Mouse (Mus musculus): ENCODE data around the gene Pi4kb. TPM values are rescaled to one million over a fixed set of nuclear protein-coding genes. Genes with fewer than 3 reads are reported as not detected.
"Not testable (repeated sequence)": the region's sequence is repeated elsewhere in the genome, so short reads cannot be mapped to it uniquely, and the experiment has no call there.

Gene Pi4kb
- 10 to 100 TPM; 50.0 to 56.4 TPM for total RNA-seq (2021)

- DNase-seq = peak; percentile 85
- intact Hi-C loops (cut with DNase I) = no loop called here
Observed at GRCm38 (mm10) chr3:94974528-94975422, at the start of gene Pi4kb. Gene Pi4kb (plus strand): TSS chr3:94974731.

DNA sequence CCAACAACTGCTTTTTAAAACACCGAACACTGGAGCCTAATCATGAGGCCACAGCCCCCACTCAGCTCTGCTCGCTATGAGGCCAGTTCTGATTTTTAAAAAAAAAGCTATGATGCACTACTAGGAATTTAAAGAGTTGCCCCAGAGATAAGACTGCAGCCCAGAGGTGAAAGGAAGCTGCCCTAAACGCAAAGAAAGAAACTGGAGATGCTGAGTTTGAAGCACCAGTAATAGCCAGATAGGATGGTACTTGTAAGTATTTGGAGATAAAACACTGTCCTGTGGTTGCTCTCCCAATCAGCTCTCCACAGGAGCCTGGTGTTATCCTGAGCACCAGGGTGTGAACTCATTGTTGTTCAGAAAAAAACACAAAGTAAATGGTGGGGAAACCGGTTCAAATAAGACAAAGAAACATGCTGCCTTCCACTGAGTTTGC, 48.2 kb upstream of the Pi4kb start:
- intact Hi-C loops (cut with DNase I); DNase-seq: not testable (repeated sequence)

DNA sequence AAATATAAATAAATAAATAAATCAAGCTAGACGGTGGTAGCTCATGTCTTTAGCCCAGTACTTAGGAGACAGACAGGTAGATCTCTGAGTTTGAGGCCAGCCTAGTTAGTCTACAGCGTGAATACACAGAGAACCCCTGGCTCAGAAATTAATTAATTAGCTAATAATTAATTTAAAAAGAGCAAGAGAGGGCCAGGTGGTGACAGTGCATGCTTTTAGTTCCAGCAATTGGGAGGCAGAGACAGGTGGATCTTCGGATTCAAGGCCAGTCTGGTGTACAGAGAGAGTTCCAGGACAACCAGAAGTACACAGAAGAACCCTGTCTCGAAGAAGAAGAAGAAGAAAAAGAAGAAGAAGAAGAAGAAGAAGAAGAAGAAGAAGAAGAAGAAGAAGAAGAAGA, 45.6 kb upstream of the Pi4kb start:
- intact Hi-C loops (cut with DNase I); DNase-seq: not testable (repeated sequence)

DNA sequence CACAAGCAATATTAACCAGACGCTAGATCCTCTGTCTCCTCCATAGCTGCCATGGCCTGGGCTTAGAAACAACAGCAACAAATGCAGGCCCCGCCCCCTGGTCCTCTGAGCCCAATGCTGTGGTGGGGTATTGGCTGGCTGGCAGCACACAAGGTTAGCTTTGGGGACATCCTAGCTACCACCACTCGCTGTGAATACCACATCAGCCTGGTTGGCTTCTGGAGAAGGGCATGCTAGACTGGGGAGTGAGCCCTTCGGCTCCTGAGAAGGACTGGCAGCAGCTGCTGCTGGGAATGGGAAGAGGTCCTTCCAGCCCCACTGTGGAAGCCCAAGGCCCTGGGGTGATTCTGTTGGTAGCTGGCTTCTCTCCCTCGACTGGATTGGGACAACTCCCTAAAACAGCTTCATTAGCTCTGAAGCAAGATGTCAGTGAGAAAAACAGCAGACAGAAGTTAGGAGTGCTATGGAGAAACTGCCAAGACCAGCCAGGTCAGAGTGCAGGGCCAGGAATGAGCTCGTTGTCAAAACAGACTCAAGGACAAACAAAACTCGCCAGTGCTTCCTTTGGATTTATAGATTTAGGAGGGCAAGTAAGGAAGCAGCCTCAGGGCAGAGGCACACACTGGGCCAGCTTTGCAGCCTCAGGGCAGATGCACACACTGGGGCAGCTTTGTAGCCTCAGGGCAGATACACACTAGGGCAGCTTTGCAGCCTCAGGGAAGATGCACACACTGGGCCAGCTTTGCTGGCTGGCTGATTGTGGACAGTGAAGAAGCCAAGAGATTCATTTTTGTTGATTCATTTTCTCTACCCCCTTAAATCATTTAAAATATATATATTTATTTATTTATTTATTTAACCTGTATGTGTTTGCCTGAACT, 43.9 kb upstream of the Pi4kb start:
- intact Hi-C loops (cut with DNase I); DNase-seq: not testable (repeated sequence)

GRCm38 (mm10) chr3:94931427-94932082, 43.0 kb upstream of the Pi4kb start:
- DNase-seq; intact Hi-C loops (cut with DNase I): not testable (repeated sequence)

DNA sequence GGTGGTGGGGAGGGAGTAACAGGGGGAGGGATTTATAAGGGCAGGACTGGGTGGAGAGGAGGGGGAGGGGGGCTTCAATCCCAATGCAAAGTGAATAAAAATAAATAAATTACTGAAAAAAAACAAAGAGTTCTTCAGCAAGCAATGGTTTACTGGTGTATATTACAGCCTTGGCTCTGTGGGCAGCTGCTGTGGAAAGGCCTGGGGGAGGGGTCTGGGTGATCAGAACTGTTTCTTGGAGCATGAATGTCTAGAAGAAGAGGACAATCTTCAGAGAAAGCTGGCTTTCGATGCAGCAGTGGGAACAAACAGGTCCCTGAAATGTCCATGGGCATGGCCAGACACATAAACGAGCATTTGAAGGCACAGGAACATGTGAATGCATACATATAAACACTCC, 42.3 kb upstream of the Pi4kb start:
- DNase-seq; intact Hi-C loops (cut with DNase I): not testable (repeated sequence)

GRCm38 (mm10) chr3:94932809-94933564, 41.5 kb upstream of the Pi4kb start, which contains the start of gene Selenbp1:
Gene Selenbp1 (plus strand): TSS chr3:94933056.
- intact Hi-C loops (cut with DNase I) = no loop called here
- peak; percentile 75 for DNase-seq

GRCm38 (mm10) chr3:94933604-94934003, 40.9 kb upstream of the Pi4kb start:
- intact Hi-C loops (cut with DNase I); DNase-seq: not testable (repeated sequence)

DNA sequence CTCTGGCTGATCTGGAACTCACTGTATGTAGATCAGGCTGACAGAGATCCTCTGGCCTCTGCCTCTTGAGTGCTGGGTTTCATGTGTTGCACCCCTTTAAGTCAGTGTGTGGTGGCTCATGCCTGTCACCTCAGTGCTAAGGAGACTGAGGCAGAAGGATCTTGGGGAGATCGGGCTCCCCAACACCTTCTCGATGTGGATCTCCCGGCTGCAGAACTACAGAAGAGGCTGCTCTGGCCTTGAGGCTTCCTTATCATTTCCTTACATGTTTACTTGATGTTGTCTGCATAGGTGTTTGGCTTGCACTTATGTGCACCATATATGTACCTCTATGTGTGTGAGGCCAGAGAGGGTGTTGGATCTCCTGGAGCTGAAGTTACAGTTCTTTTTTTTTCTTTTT, 40.0 kb upstream of the Pi4kb start:
- DNase-seq; intact Hi-C loops (cut with DNase I): not testable (repeated sequence)

DNA sequence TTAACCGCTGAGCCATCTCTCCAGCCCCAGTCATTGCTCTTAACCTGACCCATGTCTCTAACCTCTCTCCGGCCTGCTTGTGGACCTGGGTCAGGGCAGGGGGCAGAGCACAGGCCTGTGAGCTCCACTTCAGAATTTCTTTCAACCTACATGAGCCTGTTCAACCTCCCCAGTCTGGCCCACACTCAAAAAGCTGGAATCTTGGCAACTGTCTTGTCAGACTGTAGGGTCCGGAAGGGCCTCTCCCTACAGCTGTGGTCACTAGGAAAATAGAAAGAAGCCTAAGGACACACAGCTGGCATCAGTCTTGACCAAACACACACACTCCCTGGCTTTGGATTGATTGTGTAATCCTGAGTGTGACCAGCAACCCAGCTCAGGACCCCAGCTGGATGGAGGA, 39.2 kb upstream of the Pi4kb start:
- DNase-seq = not testable (repeated sequence)

GRCm38 (mm10) chr3:94936147-94936546, 38.4 kb upstream of the Pi4kb start:
- DNase-seq; intact Hi-C loops (cut with DNase I): not testable (repeated sequence)

More for the DNA sequence above, 39.2 kb upstream of the Pi4kb start:
- intact Hi-C loops (cut with DNase I) = not testable (repeated sequence)

DNA sequence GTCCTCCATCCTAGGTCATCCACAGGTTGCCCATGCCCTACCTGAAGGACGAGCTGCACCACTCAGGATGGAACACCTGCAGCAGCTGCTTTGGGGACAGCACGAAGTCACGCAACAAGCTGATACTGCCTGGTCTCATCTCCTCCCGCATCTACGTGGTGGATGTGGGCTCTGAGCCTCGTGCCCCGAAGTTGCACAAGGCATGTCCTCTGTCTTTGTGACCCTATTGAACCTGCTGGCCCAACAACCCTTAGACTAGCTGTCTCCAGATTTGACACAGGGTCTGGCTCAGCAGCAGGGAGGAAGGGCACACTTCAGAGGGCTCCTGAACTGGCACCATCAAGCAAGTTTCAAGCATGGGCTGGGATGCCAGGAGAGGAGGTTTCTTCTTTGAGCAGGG, 37.3 kb upstream of the Pi4kb start:
- DNase-seq; intact Hi-C loops (cut with DNase I): not testable (repeated sequence)

GRCm38 (mm10) chr3:94940033-94940432, 34.5 kb upstream of the Pi4kb start:
- DNase-seq; intact Hi-C loops (cut with DNase I): not testable (repeated sequence)

DNA sequence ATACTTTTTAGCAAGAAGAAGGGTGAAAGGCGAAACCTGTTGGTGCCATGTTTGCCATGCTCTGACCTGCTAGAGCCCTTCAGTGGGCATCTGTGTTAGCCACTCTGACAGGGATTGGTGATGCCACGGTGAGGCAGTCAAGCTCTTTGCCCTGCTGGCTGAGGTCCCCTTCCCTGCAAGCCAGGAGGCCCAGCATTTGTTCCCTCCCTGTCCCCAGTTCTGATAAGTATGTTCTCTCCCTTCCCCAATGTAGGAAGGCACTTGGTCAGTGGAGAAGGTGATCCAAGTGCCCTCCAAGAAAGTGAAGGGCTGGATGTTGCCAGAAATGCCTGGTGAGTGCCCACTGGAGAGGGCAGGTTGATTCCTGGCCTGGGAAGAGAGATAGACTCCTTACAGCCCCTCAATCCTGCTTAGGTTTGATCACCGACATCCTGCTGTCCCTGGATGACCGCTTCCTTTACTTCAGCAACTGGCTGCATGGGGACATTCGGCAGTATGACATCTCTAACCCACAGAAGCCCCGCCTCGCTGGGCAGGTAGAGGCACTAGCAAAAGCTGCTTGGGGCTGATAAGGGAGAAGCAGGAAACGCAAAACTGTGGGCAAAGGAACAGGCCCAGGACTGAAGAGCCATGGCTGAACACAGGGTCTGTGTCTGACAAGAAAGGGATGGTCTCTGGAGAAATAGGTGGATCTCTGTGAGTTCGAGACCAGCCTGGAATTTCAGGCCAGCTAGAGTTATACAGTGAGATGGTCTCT, 32.1 kb upstream of the Pi4kb start:
- DNase-seq; intact Hi-C loops (cut with DNase I): not testable (repeated sequence)

DNA sequence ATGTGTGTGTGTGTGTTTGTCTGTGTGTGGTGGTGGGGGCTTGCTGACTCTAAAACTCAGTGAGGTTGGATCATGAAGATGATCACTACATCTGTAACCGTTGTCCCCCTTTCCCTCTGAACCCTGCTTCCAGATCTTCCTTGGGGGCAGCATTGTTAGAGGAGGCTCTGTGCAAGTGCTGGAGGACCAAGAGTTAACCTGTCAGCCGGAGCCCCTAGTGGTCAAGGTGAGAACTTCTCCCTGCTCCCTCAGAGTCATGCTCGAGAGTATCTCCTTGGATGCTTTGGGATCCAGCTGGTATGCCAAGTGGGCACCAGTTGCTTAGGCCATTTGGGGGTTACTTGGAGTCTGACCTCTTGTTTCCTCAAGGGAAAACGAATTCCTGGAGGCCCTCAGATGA, 30.8 kb upstream of the Pi4kb start:
- intact Hi-C loops (cut with DNase I); DNase-seq: not testable (repeated sequence)

- no peak for DNase-seq
- intact Hi-C loops (cut with DNase I) = loop anchor here (5.0 kb wide), 1 partner anchor 246 kb away; no protein-coding TSS in a partner anchor
Observed at GRCm38 (mm10) chr3:94948066-94948614, 26.4 kb upstream of the Pi4kb start.

- intact Hi-C loops (cut with DNase I) = loop anchor here (5.0 kb wide), 1 partner anchor 247 kb away; no protein-coding TSS in a partner anchor
Observed at GRCm38 (mm10) chr3:94949645-94950044, 24.9 kb upstream of the Pi4kb start.

DNA sequence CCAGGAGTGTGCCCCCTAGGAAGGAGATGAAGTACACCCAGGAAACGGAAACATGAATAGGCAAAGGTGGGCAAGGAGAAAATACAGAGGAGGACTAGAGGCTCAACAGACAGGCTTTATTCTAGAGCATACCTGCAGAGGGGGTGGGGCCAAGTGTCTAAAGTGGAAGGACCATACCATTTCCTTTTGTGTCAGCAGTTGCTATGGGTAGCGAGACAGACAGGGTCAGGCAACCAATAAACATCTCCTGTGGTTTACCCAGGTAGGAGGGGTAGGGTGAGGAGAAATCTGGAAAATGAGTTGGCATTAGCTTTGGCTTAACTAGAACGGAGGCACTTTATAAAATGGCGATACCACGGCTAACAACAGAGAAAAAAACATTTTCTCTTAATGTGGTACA, 21.7 kb upstream of the Pi4kb start:
- peak; percentile 31 for DNase-seq

More at GRCm38 (mm10) chr3:94949645-94950044, 24.9 kb upstream of the Pi4kb start:
- DNase-seq = no peak

GRCm38 (mm10) chr3:94953384-94953763, 21.2 kb upstream of the Pi4kb start:
- intact Hi-C loops (cut with DNase I) = no loop called here

More for the DNA sequence above, 21.7 kb upstream of the Pi4kb start:
- intact Hi-C loops (cut with DNase I) = no loop called here

More at GRCm38 (mm10) chr3:94953384-94953763, 21.2 kb upstream of the Pi4kb start:
- DNase-seq = no peak

Data from left cerebral cortex, postnatal 4 days (tissue).